Mouse (Mus musculus) left cerebral cortex, adult 8-10 months (tissue): ENCODE measurements around the gene Sdk1. TPM values are rescaled to one million over a fixed set of nuclear protein-coding genes. Genes with fewer than 3 reads are reported as not detected.

ENCODE experiments used
- DNase-seq, 2 experiments: peaks; one replicate each; pipeline ENCODE4 v3.0.0; 2022; ENCODE audit warnings: low spot score in 2 of 2
- total RNA-seq, 4 experiments: library from RNA; stranded (reverse); gene quantifications; 2 replicates each; pipeline ENCODE4 v1.2.4; 2022

Gene Sdk1
- total RNA-seq, 4 experiments from 2014 or later, result 8.6 to 11.7 (median 10.4) TPM

- DNase-seq, result no peak
These were observed 870.7 kb downstream of the Sdk1 start for GRCm38 (mm10) chr5:142111989-142112388.

GRCm38 (mm10) chr5:142113210-142114175 is 872.2 kb downstream of the Sdk1 start:
- DNase-seq, result no peak

- no peak for DNase-seq
These were observed 886.5 kb downstream of the Sdk1 start for GRCm38 (mm10) chr5:142127779-142128178.

GRCm38 (mm10) chr5:142128181-142128611 is 886.9 kb downstream of the Sdk1 start:
- no peak for DNase-seq

GRCm38 (mm10) chr5:142130004-142130403 is 888.7 kb downstream of the Sdk1 start:
- DNase-seq, result no peak

GRCm38 (mm10) chr5:142139978-142140377 is 898.7 kb downstream of the Sdk1 start:
- DNase-seq, result peak in 1 of 2 experiments; percentile 50

GRCm38 (mm10) chr5:142149594-142149993 is 908.3 kb downstream of the Sdk1 start:
- DNase-seq, result no peak

- DNase-seq, result no peak
These were observed 909.5 kb downstream of the Sdk1 start for GRCm38 (mm10) chr5:142150756-142151155.

GRCm38 (mm10) chr5:142156868-142157852 is 915.9 kb downstream of the Sdk1 start:
- DNase-seq, result no peak

GRCm38 (mm10) chr5:142163483-142163882 is 922.2 kb downstream of the Sdk1 start:
- no peak for DNase-seq

GRCm38 (mm10) chr5:142173636-142174035 is 932.3 kb downstream of the Sdk1 start:
- no peak for DNase-seq

GRCm38 (mm10) chr5:142178164-142178563 is 936.9 kb downstream of the Sdk1 start:
- DNase-seq, result peak in 1 of 2 experiments; percentile 22

GRCm38 (mm10) chr5:142179304-142179703 is 938.0 kb downstream of the Sdk1 start:
- no peak for DNase-seq

GRCm38 (mm10) chr5:142181862-142182261 is 940.6 kb downstream of the Sdk1 start:
- DNase-seq, result no peak

- no peak for DNase-seq
These were observed 947.5 kb downstream of the Sdk1 start for GRCm38 (mm10) chr5:142188765-142189164.

- no peak for DNase-seq
These were observed 968.6 kb downstream of the Sdk1 start for GRCm38 (mm10) chr5:142209911-142210310.

GRCm38 (mm10) chr5:142212252-142212651 is 971.0 kb downstream of the Sdk1 start:
- DNase-seq, result no peak

GRCm38 (mm10) chr5:142215981-142216380 is 974.7 kb downstream of the Sdk1 start:
- DNase-seq, result peak in 1 of 2 experiments; percentile 14

- DNase-seq, result no peak
These were observed 979.7 kb downstream of the Sdk1 start for GRCm38 (mm10) chr5:142220851-142221503.

- DNase-seq, result no peak
These were observed 987.9 kb downstream of the Sdk1 start for GRCm38 (mm10) chr5:142228957-142229810.
